Mouse (Mus musculus): ENCODE results near the gene Zdhhc14.

GRCm38 (mm10) chr17:5698447-5699096 is 206.2 kb downstream of the Zdhhc14 start:
- TF ChIP-seq CTCF (IDR thresholded peaks at IDR 0.05; ENCODE audit: low read depth) (no peak), EP300 (optimal IDR thresholded peaks at IDR 0.05) (no peak)
